Mouse (Mus musculus): ENCODE measurements around the gene Txnrd3. TPM values are rescaled to one million over a fixed set of nuclear protein-coding genes. Genes with fewer than 3 reads are reported as not detected.

Txnrd3 gene
- total and polyA plus RNA-seq, 3 experiments: 6.1 to 8.6 (median 8.0) TPM

DNA sequence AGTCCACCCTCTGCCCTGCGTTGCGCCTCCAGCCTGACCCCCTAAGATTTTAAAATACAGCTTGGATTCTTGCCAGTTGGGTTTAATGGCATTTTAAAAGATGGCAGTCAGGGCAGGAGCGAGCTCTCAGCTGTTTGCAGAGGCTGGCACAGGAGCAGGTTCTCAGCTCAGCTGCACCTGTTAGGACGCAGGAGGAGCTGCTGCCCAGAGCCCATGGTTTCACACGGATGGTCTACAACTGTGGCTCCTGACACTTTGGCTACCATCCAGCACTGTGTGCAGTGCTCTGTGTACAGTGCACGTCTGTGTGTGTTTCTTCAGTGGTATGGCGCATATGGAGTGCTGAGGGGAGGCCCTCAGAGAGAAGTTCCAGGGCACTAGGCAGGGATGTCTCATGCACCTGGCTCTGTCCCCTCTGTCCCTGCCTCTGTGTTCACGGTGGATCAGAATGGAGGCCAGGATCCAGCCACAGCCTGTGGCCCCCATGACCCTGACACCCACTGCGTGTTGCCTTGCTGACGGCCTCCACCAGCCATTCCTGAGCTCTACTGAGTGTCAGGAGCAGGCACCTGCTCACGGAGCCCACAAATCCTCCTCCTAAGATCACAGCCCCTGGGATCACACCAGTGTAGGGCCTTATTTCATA, 29.5 kb downstream of the Txnrd3 start:
- H3K27me3 ChIP-seq (replicated peaks): no peaks in the 10 kb centered on the region
- no peak for DNase-seq (ENCODE audit: extremely low read depth)
- H3K9ac ChIP-seq (ENCODE audit: insufficient read depth, low read depth): no peak overlapping the region
- dilution Hi-C loops (cut with MboI; ENCODE audit: extremely low pct_ligation_motif_present, extremely low pct_unique_long_range_greater_than_20kb, low sequenced_read_pairs) (no loop called here), in situ Hi-C loops (cut with MboI; ENCODE audit: low pct_ligation_motif_present, low pct_unique_long_range_greater_than_20kb, low sequenced_read_pairs) (loop anchor here (25.0 kb wide), 1 partner anchor 864 kb away; no protein-coding TSS in a partner anchor)
- no peak overlapping the region for H3K27ac ChIP-seq (ENCODE audit: insufficient read depth, low read depth)
- peaks cover 0 to 26% of the 10 kb centered on the region in 2 experiments for H3K36me3 ChIP-seq (replicated peaks in 1 of 2; ENCODE audit: control insufficient read depth in 1 of 2, insufficient read depth in 1 of 2, low read length in 1 of 2)
- H3K9me3 ChIP-seq (replicated peaks; ENCODE audit: low read length): no peaks in the 10 kb centered on the region
- no peaks in the 10 kb centered on the region for H3K4me1 ChIP-seq (ENCODE audit: control insufficient read depth in 1 of 2, insufficient read depth in 2 of 2)
- H3K4me3 ChIP-seq (replicated peaks in 1 of 3; ENCODE audit: low read depth in 2 of 3, low read length in 2 of 3, poor library complexity in 1 of 3): no peak overlapping the region
- H3K4me2 ChIP-seq (ENCODE audit: insufficient read depth, low read depth, poor library complexity, severe bottlenecking): no peak overlapping the region
- no peaks in the 10 kb centered on the region for H3K79me2 ChIP-seq (replicated peaks; ENCODE audit: control insufficient read depth, extremely low read depth, insufficient read depth, poor library complexity, severe bottlenecking)
- TF ChIP-seq PAX5 (IDR thresholded peaks at IDR 0.05; ENCODE audit: low read length): no peak
- no peak for TF ChIP-seq TBP (conservative IDR thresholded peaks at IDR 0.05; ENCODE audit: low read depth, low read length)
- no peak for TF ChIP-seq USF2 (conservative IDR thresholded peaks at IDR 0.05; ENCODE audit: low read depth, low read length)
- TF ChIP-seq MEF2A (IDR thresholded peaks at IDR 0.05; ENCODE audit: borderline replicate concordance, low read depth, low read length): no peak
- no peak for TF ChIP-seq ZC3H11A (IDR thresholded peaks at IDR 0.05; ENCODE audit: low read depth, low read length)
- no peak for TF ChIP-seq MAZ (IDR thresholded peaks at IDR 0.05; ENCODE audit: low read depth, low read length)

DNA sequence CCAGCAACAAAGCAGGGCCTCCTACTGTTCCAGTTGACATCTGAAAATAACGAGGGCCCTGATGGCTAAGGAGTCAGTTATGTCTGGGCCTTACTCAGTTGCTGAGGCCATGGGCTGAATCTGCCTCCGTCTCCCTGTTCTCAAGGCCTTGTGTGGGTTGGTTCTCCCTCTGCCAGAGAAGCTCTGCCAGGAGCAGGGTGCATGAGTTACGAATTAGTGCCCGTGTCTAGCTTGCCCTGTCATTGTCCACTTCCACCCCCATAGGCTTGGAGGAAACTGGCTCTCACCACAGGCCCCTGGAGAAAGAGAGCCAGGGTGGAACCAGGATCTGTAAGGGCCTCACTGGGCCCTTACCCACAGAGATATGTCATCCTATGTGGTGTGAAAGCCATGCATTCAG, 34.7 kb downstream of the Txnrd3 start:
- no peak overlapping the region for H3K9ac ChIP-seq (ENCODE audit: insufficient read depth, low read depth)
- no peak overlapping the region for H3K4me3 ChIP-seq (replicated peaks in 1 of 3; ENCODE audit: low read depth in 2 of 3, low read length in 2 of 3, poor library complexity in 1 of 3)
- H3K79me2 ChIP-seq (replicated peaks; ENCODE audit: control insufficient read depth, extremely low read depth, insufficient read depth, poor library complexity, severe bottlenecking): no peaks in the 10 kb centered on the region
- H3K36me3 ChIP-seq (replicated peaks in 1 of 2; ENCODE audit: control insufficient read depth in 1 of 2, insufficient read depth in 1 of 2, low read length in 1 of 2): peaks cover 0 to 15% of the 10 kb centered on the region in 2 experiments
- H3K4me1 ChIP-seq (ENCODE audit: control insufficient read depth in 1 of 2, insufficient read depth in 2 of 2): no peaks in the 10 kb centered on the region
- H3K27me3 ChIP-seq (replicated peaks): peaks cover 6% of the 10 kb centered on the region
- no peak for TF ChIP-seq TBP (conservative IDR thresholded peaks at IDR 0.05; ENCODE audit: low read depth, low read length)
- TF ChIP-seq MYC (IDR thresholded peaks at IDR 0.05; ENCODE audit: low read depth, low read length): no peak
- no peak for TF ChIP-seq EP300 (IDR thresholded peaks at IDR 0.05; ENCODE audit: low read length)
- TF ChIP-seq E2F4 (IDR thresholded peaks at IDR 0.05; ENCODE audit: insufficient replicate concordance, low read depth, low read length): no peak
- TF ChIP-seq ELF1 (IDR thresholded peaks at IDR 0.05; ENCODE audit: low read depth, low read length): no peak
- TF ChIP-seq IRF4 (IDR thresholded peaks at IDR 0.05; ENCODE audit: low read depth, low read length): no peak
- TF ChIP-seq USF2 (conservative IDR thresholded peaks at IDR 0.05; ENCODE audit: low read depth, low read length): no peak
- TF ChIP-seq CHD2 (IDR thresholded peaks at IDR 0.05; ENCODE audit: low read length): no peak
- TF ChIP-seq TCF12 (IDR thresholded peaks at IDR 0.05; ENCODE audit: low read depth, low read length): no peak
- TF ChIP-seq MAZ (IDR thresholded peaks at IDR 0.05; ENCODE audit: low read depth, low read length): no peak
- no peak for TF ChIP-seq JUND (conservative IDR thresholded peaks at IDR 0.05; ENCODE audit: low read depth, low read length)
- dilution Hi-C loops (cut with MboI; ENCODE audit: extremely low pct_ligation_motif_present, extremely low pct_unique_long_range_greater_than_20kb, low sequenced_read_pairs) (no loop called here), in situ Hi-C loops (cut with MboI; ENCODE audit: low pct_ligation_motif_present, low pct_unique_long_range_greater_than_20kb, low sequenced_read_pairs) (loop anchor here (25.0 kb wide), 1 partner anchor 309 kb away; no protein-coding TSS in a partner anchor)
- no peak for DNase-seq (ENCODE audit: extremely low read depth)
- H3K27ac ChIP-seq (ENCODE audit: insufficient read depth, low read depth): no peak overlapping the region
- no peaks in the 10 kb centered on the region for H3K9me3 ChIP-seq (replicated peaks; ENCODE audit: low read length)
- no peak overlapping the region for H3K4me2 ChIP-seq (ENCODE audit: insufficient read depth, low read depth, poor library complexity, severe bottlenecking)

Data from CH12.LX (cell line).